Mouse (Mus musculus) spleen, postnatal 36 days (tissue): ENCODE data around the gene Nrxn2.
A peak's percentile ranks its signal among the peaks of the same experiment; 100 is the strongest.

Source experiments
- DNase-seq, 2 experiments: peaks; one replicate each; pipeline ENCODE4 v3.0.0; 2022; ENCODE audit warnings: low spot score in 2 of 2, mixed read lengths in 1 of 2

Gene Nrxn2

DNA sequence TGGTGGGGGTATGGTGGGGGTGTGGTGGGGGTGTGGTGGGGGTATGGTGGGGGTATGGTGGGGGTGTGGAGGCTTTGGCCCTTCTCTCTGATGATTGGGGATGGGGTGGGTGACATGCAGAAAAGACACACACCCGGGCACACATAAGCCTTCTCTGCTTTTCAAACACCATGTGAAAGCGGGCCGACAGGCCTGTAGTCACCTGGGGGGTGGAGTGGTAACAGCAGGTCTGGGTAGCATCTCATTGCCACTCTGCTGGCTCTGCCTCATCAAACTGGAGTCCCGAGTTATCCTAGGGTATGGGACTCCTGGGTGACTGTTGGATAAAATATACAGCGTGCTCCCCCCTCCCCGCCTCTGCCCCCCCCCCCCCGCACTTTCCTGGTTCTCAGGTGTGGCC lies 75.5 kb downstream of the Nrxn2 start:
- no peak for DNase-seq

DNA sequence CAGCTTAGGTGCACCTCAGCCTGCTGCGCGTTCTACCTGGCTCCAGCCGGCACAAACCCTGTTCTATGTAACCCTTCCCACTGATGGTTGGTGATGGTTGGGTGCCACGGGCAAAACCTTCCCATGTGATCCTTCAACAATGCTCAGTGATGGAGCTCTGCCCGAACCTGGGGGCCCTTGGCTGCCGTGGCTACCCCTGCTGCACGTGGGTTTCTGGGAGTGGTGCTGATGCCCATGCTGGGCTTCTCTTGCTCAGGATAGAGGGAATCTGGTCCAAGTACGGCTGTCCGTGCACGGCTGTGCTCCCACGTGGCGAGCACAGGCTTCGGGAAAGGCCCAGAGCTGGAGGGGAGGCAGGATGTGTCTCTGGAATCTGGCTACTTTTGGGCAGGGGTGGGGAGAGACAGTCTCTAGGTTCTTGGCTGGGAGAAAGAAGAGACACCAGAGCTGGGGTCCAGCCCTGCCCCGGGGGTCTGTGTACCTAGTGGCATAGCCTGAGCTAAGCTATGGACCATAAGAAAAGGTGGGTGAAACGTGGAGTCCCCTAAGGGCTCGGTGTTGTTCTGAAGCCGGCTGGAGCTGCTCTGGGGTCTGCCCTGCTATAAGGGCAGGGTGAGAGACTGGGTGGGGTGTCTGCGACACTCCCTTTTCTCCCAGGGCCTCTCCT lies 76.1 kb downstream of the Nrxn2 start:
- no peak for DNase-seq

DNA sequence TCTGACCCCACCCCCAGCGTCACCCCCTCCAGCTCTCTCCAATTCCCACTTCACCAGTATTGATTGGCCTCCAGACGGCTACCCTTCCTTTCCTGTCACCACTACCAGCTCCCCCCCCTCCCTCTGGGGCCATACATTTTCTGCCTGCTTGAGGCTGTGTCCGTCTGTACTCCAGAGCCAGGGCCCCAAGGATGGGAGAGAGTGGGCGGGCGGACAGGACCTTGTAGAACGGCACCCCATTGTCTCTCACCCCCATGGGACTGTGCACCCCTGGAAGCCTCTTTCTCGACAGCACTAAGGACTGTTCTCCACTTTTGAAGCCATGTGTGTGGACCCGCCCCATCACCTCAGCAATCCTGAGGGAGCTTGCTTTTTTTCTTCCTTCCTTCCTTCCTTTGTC lies 77.2 kb downstream of the Nrxn2 start:
- no peak for DNase-seq

DNA sequence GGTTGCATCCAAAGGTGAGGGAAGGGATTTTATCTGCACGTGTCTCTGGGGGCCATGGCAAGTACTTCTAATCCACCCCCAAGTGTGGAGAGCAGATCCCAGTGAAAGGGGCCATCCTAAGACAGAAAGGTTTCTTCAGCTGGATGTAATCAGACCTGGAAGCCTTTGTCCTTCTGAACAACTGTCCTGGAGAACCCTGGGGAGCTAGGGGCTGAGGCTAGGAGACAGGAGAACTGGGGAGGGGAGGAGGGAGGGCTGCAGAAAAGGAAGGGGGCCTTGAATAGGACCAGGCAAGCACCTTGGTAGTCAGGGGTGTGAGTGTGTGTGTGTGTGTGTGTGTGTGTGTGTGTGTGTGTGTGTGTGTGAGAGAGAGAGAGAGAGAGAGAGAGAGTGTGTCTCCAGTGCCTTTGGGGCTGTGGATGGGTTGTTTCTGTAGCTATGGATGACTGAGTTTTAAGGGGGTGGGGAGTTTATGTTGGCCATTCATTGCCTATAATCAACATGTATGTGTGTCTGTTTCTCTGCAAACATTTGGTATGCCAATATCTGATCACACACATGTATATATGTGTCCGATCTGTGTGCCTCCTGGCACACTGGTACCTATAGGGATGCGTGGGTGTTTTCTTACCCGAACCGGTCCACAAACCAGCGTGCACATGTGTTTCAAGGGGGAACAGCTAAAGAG lies 78.1 kb downstream of the Nrxn2 start:
- no peak for DNase-seq

DNA sequence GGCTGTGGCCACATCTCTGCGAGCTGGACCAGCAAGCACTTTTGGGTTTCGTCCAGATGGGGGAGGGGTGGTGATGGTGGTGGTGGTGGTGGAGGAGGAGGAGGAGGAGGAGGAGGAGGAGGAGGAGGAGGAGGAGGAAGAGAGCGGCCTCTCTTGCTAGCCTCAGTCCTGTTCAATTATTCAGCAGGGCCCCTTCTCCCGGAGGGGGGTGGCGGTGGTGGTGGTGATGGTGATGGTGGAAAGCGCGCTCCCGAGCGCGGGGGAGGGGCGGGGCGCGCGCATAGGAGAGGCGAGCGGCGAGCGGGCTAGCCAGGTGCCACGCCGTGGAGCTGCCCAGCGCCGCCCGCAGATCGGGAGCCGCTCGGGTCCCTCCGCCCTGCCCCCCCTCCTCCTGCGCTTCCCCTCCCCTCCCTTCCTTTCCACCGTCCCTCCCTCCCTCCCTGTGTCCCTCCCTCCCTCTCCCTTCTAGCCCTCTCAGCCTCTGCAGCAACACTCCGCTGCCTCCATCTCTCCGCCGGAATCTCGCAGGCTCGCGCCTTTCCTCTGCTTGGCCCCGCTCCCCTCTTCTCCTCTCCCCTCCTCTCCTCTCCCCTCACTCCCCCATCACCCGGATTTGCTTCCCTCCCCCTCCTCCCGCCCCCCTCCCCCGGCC lies 78.7 kb downstream of the Nrxn2 start:
- DNase-seq, result no peak

DNA sequence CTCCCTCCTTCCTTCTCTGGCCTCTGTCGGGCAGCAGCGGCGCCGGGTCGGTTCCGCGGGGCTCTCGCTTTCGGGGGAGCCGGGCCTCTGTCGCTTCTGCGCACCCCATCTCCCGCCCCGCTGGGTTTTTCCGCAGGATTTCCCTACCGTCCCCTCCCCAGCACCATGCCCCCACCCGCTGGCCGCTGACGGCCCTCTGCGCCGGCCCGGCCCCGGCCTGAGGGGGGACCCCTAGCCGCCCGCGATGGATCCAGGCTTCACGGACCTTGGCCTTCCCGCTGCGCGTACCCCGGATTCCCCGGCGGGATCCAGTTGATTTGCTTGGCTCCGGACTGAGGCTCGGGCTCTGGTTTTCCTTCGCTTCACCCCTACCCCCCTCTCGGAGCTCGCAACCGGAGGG lies 79.3 kb downstream of the Nrxn2 start:
- no peak for DNase-seq

DNA sequence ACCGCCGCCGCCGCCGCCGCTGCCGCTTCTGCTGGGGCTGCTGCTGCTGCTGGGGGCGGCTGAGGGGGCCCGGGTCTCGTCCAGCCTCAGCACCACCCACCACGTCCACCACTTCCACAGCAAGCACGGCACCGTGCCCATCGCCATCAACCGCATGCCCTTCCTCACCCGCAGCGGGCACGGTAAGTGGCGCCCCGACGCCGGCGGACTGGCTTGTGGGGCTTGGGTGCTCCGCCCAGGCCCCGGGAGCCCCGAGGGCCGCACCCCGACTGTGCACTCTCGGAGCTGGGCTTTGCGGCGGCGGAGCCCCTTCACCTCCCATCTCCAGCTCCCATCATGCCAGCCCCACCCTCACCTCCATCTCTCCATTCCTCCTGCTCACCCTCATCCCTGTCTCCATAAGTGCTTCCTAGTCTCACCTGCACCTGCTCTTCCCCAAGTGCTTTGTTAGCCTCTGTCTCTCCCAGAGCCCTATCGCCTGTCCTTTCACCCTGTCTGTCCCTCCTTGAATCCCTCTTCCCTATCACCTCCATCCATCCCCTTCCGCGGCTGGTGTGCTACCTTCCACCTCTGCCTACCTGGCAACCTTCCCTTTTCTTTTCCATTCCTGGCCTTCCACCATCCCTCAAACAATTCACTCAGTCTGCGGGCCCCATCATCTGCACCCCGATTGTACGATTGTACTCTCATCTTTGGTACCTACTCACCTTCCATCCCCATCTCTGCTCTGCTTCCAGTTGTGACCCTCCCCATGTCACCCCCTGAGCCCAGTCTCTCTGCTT lies 80.0 kb downstream of the Nrxn2 start:
- DNase-seq, result no peak

DNA sequence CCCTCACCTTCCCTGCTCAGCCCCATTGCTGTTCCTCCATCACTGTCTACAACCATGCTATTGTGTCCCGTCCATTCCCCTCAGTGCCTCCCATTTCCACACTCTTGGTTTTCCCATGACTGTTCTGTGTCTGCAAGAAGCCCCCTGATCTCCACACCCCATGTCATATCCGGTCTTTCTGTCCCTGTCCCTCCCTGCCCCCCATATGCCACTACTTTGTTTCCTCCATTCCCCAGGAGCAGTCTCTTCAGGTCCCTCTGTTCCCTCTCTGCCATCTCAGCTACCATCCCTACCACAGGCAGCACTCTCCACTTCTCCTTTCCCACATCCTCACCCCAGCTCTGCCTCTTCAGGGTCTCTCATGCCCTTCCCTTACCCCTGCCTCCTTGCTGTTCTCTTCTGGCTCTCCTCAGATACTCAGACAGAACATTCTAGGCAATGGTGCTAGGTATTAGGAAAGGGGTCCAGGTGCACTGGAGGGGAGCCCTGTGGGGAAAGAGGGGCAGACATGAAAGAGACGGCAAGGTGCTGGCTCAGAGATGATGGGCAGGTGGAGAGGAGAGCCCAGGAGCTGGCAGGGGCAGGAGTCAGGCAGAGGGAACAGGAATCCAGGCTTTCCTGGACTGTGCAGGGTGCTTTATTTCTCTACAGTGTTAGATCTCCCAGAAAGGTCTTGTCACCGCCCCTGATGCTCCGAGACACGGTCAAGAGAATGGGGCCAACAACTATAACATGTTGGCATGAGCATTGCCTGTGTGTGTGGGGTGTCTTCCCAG lies 81.5 kb downstream of the Nrxn2 start:
- no peak for DNase-seq

DNA sequence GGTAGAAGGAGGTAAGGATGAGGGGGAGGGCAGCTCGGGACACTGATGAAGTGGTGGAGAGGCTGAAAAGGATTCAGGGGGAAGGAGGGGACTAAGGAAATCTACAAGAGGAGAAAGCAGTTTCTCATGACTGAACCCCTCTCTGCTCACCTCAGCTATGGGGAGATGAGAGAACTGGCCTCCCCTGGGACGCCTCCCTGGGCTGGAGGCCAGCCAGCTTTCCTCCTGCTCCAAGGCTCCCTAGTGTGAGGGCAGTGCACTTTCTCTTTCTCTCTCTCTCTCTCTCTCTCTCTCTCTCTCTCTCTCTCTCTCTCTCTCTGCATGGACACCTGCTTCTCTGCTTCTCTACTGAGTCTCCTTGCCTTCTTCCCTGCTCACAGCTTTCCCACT lies 82.1 kb downstream of the Nrxn2 start:
- no peak for DNase-seq

DNA sequence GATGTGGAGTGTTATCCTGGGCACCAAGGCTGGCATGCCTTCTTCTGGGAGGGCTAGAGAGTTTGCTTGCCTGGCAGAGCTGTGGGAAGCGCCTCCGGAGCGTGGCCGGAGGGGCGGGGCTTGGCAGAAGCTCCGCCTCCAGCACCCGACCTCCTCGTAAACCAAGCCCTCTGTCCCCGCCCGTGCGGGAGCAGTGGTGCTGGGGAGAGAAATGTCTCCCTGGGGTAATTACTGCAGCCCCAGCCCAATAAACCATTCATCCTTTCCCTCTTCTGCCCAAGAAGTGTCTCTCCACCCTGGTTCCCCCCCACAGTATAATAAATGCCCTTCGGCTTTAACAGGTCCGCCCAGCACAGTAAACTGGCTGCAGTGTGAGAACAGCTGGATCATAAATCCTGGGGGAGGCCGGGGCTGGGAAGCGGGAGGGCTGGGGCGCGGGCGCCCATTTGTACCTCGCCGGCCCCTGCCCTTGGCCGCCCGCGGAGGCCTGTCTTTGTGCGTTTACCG lies 83.6 kb downstream of the Nrxn2 start:
- peak in 1 of 2 experiments; percentile 17 for DNase-seq

DNA sequence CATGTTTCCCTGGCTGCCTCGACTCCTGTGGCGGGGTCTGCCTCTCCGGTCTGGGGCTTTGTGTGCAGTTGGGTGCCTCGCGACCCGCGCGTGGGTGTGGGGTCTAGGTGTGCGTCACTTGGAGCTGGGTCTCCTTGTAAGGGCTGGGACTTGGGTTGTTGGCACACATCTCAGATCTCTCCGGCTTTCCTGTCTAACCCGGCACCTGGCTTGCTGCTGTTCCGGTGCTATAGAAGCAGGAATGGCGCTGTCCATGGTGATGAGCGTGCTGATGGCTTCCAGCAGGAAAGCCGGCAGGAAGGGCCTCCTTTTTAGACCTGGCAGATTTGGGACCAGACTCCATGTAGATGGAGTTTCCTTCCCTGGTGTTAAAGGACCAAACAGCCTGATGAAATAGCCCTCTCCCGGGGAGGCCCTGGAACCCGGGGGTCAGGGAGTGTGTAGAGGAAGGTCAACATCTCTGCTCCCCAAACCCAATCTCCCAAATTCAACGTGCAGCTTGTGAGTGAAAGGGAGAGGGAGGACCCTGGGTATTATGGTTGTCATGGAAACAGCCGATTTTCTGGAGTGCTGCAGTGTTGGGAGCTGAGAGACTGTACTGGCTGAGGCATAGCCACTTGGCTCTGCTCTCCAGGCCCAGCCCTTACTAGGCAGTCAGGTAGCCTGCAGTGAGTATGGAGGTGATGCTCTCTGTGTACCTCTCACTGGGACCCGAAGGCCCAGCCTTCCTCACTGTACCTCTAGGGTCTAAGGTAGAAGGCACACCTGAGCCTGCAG lies 84.2 kb downstream of the Nrxn2 start:
- DNase-seq, result no peak

DNA sequence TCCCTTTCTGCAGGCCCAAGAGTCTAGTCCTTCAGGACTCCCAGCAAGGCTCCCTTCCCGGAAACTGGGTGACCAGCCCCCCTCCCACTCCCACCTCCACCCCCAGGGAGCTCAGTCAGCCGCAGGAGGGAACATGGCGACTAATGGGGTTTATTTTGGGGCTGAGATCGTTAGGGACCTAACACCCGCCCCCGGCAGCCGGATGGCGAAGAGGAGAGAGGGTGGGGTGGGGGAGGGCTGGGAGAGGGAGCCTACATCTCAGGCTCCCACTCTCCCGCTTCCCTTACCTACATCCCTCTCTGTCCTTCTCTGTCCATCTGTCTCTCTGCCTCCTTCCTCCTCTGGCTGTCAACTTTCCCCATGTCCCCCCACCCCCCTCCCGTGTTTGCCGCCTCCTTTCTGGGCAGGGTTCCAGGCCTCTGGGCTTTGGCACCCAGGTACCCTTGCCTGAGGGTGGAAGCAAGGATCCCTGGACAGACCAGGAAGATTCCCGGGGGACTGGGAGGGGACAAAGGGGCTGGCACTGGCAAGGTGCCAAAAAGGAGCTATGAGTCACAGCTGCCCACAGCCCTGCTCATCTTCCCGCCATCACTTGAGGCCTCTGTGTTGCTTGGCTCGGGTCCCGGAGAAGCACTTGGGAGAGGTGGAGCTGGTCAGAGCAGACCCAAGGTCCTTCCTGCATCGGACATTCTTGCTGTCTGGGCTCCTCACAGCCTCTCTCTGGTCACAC lies 85.6 kb downstream of the Nrxn2 start:
- DNase-seq, result no peak

DNA sequence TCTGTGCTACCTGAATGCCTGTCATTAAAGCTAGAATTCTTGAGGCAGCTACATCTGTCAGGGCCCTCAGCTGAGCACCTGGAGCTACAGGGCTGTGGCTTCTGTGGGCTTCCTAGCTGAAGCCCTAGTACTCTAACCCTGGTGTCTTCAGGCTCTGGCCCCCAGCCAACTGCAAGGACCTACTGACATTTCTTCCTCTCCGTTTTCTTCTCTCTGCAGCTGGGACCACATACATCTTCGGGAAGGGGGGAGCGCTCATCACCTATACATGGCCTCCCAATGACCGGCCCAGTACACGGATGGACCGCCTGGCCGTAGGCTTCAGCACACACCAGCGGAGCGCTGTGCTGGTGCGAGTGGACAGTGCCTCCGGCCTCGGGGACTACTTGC lies 86.1 kb downstream of the Nrxn2 start:
- no peak for DNase-seq

DNA sequence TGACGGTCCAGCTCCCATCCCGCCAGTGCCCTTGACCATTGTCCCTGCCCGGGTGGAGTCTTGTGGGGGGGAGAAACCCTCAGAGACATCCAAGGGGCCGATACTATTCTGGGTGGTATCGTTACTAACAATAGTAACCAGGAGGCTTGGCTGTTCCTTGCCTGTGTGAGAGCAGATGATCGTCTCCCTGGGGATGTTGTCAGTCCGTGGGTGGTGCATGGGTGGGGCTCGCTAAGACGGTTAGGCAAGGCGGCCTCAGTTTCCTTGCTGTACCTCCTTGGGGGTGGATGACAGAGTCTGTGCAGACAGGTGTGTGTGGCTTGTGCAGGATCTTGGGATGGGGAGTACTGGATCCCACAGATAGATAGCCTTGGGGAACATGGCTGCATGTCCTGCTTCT lies 88.9 kb downstream of the Nrxn2 start:
- DNase-seq, result no peak

DNA sequence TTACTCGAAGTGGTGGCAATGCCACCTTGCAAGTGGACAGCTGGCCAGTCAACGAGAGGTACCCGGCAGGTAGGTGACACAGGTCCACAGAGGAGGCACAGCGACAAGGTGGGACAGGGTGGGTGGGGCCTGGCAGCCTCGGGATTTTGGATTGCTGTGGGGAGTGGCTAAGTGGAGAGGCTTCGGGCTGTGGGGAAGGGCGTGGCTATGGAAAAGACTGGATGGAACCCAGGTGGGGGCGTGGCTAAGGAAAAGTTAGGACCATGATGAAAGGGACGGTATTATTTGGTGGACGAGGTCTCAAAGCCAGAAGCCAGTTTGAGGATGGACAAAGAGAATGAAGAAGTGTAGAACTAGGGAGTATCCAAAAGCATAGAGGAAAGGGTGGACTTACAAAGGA lies 91.3 kb downstream of the Nrxn2 start:
- DNase-seq, result no peak

DNA sequence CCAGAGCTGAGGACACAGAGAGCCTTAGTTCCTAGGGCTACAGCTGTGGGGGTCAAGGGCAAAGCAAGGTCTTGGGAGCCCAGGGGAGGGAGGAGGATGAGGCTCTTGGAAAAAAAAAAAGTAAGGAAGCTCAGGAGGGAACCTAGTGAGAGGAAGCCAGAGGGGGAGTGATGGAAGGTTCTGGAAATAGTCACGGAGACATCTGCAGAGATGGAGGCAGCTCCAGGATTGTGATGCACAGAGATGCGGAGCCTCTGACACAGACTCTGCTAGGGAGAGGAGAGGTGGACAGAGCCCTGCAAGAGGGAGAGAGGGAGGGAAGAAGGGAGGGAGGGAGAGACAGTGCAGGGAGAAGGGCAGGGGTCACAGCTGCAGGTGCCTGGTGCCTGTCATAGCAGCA lies 92.0 kb downstream of the Nrxn2 start:
- no peak for DNase-seq

DNA sequence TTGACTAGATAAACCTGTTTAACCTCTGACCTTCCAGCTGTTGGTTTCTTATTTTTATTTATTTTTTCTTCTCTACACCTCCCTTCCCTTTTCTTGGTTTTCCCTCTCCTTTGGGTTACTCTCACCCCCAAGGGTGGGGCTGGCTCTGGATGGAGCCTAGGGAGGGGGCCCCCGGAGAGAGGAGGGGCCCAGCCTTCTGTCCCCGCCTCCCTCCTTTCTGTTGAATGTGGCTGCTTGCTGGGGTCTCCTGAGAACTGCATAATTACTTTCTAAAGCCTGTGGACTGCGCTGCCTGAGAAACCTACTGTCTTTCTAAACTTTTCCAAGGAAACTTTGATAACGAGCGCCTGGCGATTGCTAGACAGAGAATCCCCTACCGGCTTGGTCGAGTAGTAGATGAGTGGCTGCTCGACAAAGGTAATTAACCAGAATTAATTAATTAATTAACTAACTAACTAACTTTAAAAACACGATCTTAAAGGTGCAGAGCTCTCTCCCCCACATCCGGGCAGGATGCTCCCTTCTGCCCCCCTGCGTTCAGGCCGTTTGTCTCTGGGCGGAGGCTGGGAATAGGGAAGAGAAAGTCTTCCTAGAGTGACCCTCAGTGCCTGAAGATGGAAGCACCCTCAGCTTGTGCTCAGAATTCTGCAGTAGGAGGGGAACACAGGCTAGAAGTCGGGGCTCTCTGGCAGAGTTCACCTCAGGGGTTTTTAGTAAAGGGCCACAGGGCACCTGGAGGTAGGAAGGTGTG lies 95.0 kb downstream of the Nrxn2 start:
- DNase-seq, result no peak

DNA sequence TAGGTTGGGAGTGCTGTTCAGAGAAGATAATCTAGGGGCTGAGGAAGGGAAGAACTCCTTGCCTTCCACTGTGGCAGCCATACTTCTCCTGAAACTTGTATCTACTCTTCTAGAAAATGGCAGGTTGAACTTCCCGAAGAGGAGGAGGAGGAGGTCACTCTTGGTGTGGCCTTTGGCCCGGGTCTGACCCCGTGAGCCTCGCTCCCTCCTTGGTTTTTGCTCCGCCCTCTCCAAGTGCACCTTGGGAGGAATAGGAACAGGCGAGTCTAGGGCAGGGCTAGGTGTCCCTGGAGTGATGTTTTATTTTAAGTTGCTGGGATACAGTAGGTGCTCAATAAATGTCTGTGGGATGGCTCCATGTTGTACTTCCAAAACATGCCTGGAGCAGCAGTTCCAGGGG lies 96.4 kb downstream of the Nrxn2 start:
- DNase-seq, result no peak

DNA sequence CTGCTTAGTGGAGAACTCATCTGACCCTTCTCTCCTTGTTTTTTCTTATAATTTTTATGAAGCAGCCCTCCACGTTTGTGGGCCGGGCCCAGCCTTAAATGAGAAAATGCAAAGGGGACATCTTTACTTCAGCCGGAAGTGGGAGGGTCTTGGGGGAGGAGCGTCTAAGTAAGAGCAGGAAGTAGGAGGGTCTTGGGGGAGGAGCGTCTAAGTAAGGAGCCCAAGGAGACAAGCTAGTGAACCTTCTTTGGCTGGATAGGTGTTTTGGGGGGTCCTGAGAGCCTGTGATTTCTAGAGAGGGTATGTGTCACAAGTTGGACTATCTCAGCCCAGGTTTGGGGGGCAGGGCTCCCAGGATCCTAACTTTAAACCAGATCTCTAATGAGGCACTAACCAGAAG lies 96.9 kb downstream of the Nrxn2 start:
- DNase-seq, result no peak
